Mouse (Mus musculus) small intestine, adult 2 months (tissue): Measurements from ENCODE around the gene Abt1.

Source experiments
- CTCF ChIP-seq: fragments of 200-500 bp; IDR thresholded peaks from 2 replicates; pipeline ENCODE4 v1.5.1; 2012; ENCODE audit warnings: low read depth, mild to moderate bottlenecking, control low read depth, inconsistent platforms, low read length, moderate library complexity, mixed read lengths; ENCODE audit not compliant: insufficient replicate concordance, insufficient read length; ENCODE audit errors: extremely low read depth
- POLR2A ChIP-seq: fragments of 200-500 bp; IDR thresholded peaks from 2 replicates; pipeline ENCODE4 v1.6.1; 2012; ENCODE audit warnings: low read depth, mild to moderate bottlenecking, control low read depth, inconsistent platforms, low read length, moderate library complexity

DNA sequence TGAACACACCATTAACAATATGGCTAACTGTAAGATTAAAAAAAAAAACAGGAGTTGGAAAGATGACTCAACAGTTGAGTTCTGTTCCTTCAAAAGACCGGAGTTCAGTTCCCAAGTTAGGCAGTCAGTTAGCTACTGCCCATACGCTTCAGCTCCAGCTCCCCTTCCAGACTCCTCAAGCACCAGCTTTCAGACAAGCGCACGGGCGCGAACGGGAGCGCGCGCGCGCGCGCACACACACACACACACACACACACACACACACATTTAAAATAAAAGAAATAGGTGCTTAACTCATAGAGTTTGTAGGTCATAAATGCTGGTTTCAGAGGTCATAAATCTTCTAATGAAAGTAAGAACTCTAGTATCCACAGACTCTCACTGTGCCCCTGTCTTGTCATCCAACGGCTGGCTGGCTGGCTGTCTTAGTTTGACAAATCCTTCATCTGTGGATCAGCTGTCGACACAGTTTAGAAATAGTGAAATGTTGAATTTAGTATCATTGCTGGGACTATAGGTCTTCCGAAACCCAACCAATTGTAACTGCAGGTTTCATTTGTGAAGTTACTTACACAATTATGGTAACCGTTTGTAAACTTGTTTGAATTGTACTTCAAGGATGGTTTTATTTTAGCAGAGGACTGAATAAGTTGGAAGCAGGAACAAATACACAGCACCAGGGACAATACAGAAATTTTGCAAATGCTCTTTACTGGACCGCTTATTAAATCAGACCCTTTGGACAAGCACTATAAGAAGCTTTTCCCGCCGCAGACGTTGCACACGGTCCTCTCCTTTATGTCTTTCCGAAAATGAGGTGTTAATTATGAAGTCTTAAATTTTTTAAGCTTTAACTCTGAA is 25.8 kb upstream of the Abt1 start:
- no peak for TF ChIP-seq CTCF
- TF ChIP-seq POLR2A, result no peak
